Mouse (Mus musculus) lung, embryonic 15.5 days (tissue): ENCODE measurements around the gene Wdr64. TPM values are rescaled to one million over a fixed set of nuclear protein-coding genes. Genes with fewer than 3 reads are reported as not detected.
A peak's percentile ranks its signal among the peaks of the same experiment; 100 is the strongest.

Experiments
- ATAC-seq: fragments of 200-750 bp; cut with Nextera tagmentation; 2 replicates; pipeline ENCODE4 v1.8.0; 2017; ENCODE audit warnings: moderate number of reproducible peaks, borderline replicate concordance; ENCODE audit not compliant: low FRiP score, low TSS enrichment; ENCODE audit errors: extremely low read depth
- H3K27ac ChIP-seq: fragments of 300-500 bp; sonication (generic); 2 replicates; pipeline ENCODE4 v1.5.1; 2015; ENCODE audit warnings: moderate library complexity, mild to moderate bottlenecking, inconsistent platforms
- H3K27me3 ChIP-seq: fragments of 300-500 bp; sonication (generic); 2 replicates; pipeline ENCODE4 v1.6.1; 2015; ENCODE audit warnings: inconsistent platforms
- H3K36me3 ChIP-seq: fragments of 300-500 bp; sonication (generic); 2 replicates; pipeline ENCODE4 v1.6.1; 2015; ENCODE audit warnings: inconsistent platforms
- H3K4me1 ChIP-seq: fragments of 300-500 bp; sonication (generic); 2 replicates; pipeline ENCODE4 v1.6.1; 2015; ENCODE audit warnings: inconsistent platforms
- H3K4me2 ChIP-seq: fragments of 300-500 bp; sonication (generic); 2 replicates; pipeline ENCODE4 v1.6.1; 2015; ENCODE audit warnings: inconsistent platforms, mild to moderate bottlenecking, moderate library complexity
- H3K4me3 ChIP-seq: fragments of 300-500 bp; sonication (generic); 2 replicates; pipeline ENCODE4 v1.5.1; 2015; ENCODE audit warnings: mild to moderate bottlenecking, inconsistent platforms
- H3K9ac ChIP-seq: fragments of 300-500 bp; sonication (generic); 2 replicates; pipeline ENCODE4 v1.6.1; 2015; ENCODE audit warnings: inconsistent platforms
- H3K9me3 ChIP-seq: fragments of 300-500 bp; sonication (generic); 2 replicates; pipeline ENCODE4 v1.6.1; 2016; ENCODE audit warnings: inconsistent platforms
- WGBS: fragments of 180-500 bp; shearing (Covaris S2); methylation state at CpG from one replicate; pipeline ENCODE4 v1.1.7; 2015; 5-methylcytosine and 5-hydroxymethylcytosine counted together
- polyA plus RNA-seq: library from polyadenylated mRNA; unstranded; fragments of >200 nt; fragmentation: Nextera tagmentation; extraction: Ambion mirVana; gene quantifications from 2 replicates; pipeline ENCODE4 v1.2.1, GENCODE M21; 2015

Wdr64 gene
- not detected in 2 replicates for polyA plus RNA-seq

GRCm38 (mm10) chr1:175698293-175698692, at the start of gene Wdr64:
Gene Wdr64 (plus strand): TSS chr1:175698593.
- no peak for ATAC-seq
- H3K4me3 ChIP-seq: no peak within 1 kb of the TSS
- no peaks in the 10 kb centered on the region for H3K36me3 ChIP-seq
- no peaks in the 10 kb centered on the region for H3K9me3 ChIP-seq
- WGBS: 69% methylated on average over 1 of the region's 1 CpGs
- 0 out of 2 replicates have a peak, but pooled peaks cover 6% of the 10 kb centered on the region for H3K4me1 ChIP-seq
- H3K27me3 ChIP-seq: no peaks in the 10 kb centered on the region
- no peak within 1 kb of the TSS for H3K27ac ChIP-seq
- H3K4me2 ChIP-seq: no peak within 1 kb of the TSS
- no peak within 1 kb of the TSS for H3K9ac ChIP-seq

GRCm38 (mm10) chr1:175648615-175649014, 49.8 kb upstream of the Wdr64 start:
- H3K36me3 ChIP-seq: no peaks in the 10 kb centered on the region
- no peak overlapping the region for H3K27ac ChIP-seq
- H3K4me1 ChIP-seq: no peaks in the 10 kb centered on the region
- no peak overlapping the region for H3K4me3 ChIP-seq
- no peaks in the 10 kb centered on the region for H3K9me3 ChIP-seq
- H3K27me3 ChIP-seq: no peaks in the 10 kb centered on the region
- ATAC-seq: no peak
- no peak overlapping the region for H3K9ac ChIP-seq
- WGBS: 91% methylated on average over 4 of the region's 4 CpGs
- H3K4me2 ChIP-seq: no peak overlapping the region

DNA sequence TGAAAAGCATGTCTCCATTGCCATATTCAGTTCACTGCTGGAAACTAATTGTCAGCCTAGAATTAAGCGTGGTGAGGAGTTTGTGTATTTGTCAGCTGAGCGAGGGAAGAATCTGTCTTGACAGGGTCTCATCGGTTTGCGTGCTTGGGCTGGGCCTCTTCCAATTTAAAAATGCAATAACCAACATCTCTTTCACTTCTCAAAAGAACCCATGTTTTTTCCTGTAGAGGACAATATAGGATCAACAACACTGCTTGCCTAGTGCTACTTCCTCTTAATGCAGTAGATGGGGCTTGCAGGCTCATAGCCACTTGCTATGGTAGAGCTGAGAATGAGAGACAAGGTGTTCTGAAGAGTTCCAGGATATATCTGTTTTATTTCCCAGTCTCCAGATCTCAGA, 38.5 kb upstream of the Wdr64 start:
- H3K27me3 ChIP-seq: no peaks in the 10 kb centered on the region
- H3K36me3 ChIP-seq: no peaks in the 10 kb centered on the region
- no peak overlapping the region for H3K4me2 ChIP-seq
- H3K4me3 ChIP-seq: no peak overlapping the region
- H3K9me3 ChIP-seq: no peaks in the 10 kb centered on the region
- 80% methylated on average over 4 of the region's 4 CpGs for WGBS
- H3K9ac ChIP-seq: no peak overlapping the region
- no peak overlapping the region for H3K27ac ChIP-seq
- no peaks in the 10 kb centered on the region for H3K4me1 ChIP-seq
- no peak for ATAC-seq

DNA sequence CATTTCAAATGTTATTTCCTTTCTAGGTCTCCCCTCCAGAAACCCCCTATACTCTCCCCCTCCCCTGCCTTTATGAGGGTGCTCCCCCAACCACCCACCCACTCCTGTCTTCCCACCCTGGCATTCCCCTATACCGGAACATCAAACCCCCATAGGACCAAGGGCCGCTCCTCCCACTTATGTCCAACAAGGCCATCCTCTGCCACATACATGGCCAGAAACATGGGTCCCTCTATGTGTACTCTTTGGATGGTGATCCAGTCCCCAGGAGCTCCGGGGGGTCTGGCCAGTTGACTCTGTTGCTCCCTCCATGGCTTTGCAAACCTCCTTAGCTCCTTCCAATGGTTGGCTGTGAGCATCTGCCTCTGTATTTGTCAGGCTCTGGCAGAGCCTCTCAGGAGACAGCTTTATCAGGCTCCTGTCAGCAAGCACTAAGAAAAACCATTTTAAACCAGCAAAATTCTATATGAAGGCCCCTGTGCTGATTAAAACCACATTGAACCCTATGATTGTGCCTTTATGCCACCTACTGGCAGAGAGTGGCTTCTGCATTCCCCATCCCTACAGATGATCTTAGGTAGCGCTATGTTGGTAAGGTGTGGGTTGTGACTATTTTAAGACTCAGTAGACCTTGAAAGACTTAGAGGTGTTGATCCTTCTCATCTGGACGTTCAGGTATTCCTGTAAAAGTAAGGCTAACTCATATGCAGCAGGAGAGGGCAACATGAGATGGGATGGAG, 29.6 kb upstream of the Wdr64 start:
- 69% methylated on average over 5 of the region's 5 CpGs for WGBS
- ATAC-seq: peak; percentile 39; the same call in 1 of the 2 replicates
- Histone ChIP-seq H3K9ac (no peak overlapping the region), H3K4me3 (no peak overlapping the region), H3K4me1 (no peaks in the 10 kb centered on the region), H3K4me2 (no peak overlapping the region), H3K9me3 (no peaks in the 10 kb centered on the region), H3K27me3 (no peaks in the 10 kb centered on the region), H3K27ac (no peak overlapping the region), H3K36me3 (no peaks in the 10 kb centered on the region)

- 84% methylated on average over 3 of the region's 3 CpGs for WGBS
- H3K4me1 ChIP-seq: no peaks in the 10 kb centered on the region
- no peaks in the 10 kb centered on the region for H3K9me3 ChIP-seq
- no peak overlapping the region for H3K9ac ChIP-seq
- no peaks in the 10 kb centered on the region for H3K27me3 ChIP-seq
- no peak overlapping the region for H3K4me3 ChIP-seq
- no peaks in the 10 kb centered on the region for H3K36me3 ChIP-seq
- no peak overlapping the region for H3K27ac ChIP-seq
- H3K4me2 ChIP-seq: no peak overlapping the region
- ATAC-seq: no peak
Measured at GRCm38 (mm10) chr1:175669456-175669855, 28.9 kb upstream of the Wdr64 start.

- Histone ChIP-seq H3K27ac (no peak overlapping the region), H3K27me3 (no peaks in the 10 kb centered on the region), H3K4me1 (no peaks in the 10 kb centered on the region), H3K4me2 (no peak overlapping the region), H3K9ac (no peak overlapping the region), H3K9me3 (no peaks in the 10 kb centered on the region), H3K36me3 (no peaks in the 10 kb centered on the region), H3K4me3 (no peak overlapping the region)
- WGBS: 80% methylated on average over 7 of the region's 7 CpGs
- no peak for ATAC-seq
Measured at GRCm38 (mm10) chr1:175670042-175670441, 28.4 kb upstream of the Wdr64 start.

- no peak overlapping the region for H3K9ac ChIP-seq
- no peaks in the 10 kb centered on the region for H3K4me1 ChIP-seq
- no peak overlapping the region for H3K4me2 ChIP-seq
- no peak for ATAC-seq
- no peaks in the 10 kb centered on the region for H3K36me3 ChIP-seq
- WGBS: 12% methylated on average over 1 of the region's 1 CpGs
- H3K27ac ChIP-seq: no peak overlapping the region
- H3K9me3 ChIP-seq: no peaks in the 10 kb centered on the region
- H3K27me3 ChIP-seq: no peaks in the 10 kb centered on the region
- H3K4me3 ChIP-seq: no peak overlapping the region
Measured at GRCm38 (mm10) chr1:175671626-175672025, 26.8 kb upstream of the Wdr64 start.

GRCm38 (mm10) chr1:175673563-175674325, 24.6 kb upstream of the Wdr64 start:
- Histone ChIP-seq H3K9ac (no peak overlapping the region), H3K4me1 (no peaks in the 10 kb centered on the region), H3K4me3 (no peak overlapping the region), H3K27ac (no peak overlapping the region), H3K9me3 (no peaks in the 10 kb centered on the region), H3K36me3 (no peaks in the 10 kb centered on the region), H3K4me2 (no peak overlapping the region), H3K27me3 (no peaks in the 10 kb centered on the region)
- WGBS: 66% methylated on average over 7 of the region's 7 CpGs
- no peak for ATAC-seq

DNA sequence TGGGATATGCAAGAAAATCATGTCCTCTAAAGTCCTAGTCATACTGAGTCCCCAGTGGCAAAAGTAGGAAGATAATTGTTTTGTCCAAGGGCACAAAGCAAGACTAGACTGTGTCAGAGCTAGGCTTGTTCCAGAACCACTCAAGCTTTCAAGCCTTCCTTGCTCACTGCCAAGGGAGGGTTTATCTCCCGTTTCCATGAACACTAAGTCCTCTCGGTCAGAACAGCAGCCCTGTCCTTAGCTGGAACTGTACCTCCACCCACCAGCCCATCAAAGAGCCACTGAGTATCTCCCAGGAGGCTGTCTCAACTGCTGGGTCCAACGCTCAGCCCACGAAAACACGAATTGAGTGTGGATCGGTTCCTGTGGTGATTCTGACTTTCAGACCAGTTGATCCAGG, 23.3 kb upstream of the Wdr64 start:
- ATAC-seq: no peak
- Histone ChIP-seq H3K27me3 (no peaks in the 10 kb centered on the region), H3K4me3 (no peak overlapping the region), H3K27ac (no peak overlapping the region), H3K4me1 (no peaks in the 10 kb centered on the region), H3K9ac (no peak overlapping the region), H3K9me3 (no peaks in the 10 kb centered on the region), H3K36me3 (no peaks in the 10 kb centered on the region), H3K4me2 (no peak overlapping the region)
- WGBS: 83% methylated on average over 6 of the region's 6 CpGs

DNA sequence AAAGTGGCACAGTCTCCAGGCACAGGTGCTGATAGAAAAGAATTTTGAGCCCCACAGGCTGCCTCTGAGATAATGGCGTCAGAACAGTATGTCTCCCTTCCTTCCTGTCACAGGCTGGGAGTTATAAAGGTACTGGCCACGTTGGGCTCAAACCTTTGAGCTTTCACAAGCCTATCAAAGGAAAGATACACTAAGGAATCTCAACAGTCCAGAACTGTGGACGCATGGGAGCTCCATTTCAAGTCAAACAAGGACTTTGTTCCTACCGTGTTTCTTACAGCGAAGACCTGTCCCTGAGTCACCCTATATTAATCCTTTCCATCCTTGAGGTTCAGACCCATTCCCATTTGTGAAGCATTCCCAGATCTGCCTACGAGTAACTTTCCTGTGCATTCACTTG, 20.9 kb upstream of the Wdr64 start:
- no peaks in the 10 kb centered on the region for H3K9me3 ChIP-seq
- H3K36me3 ChIP-seq: no peaks in the 10 kb centered on the region
- ATAC-seq: no peak
- no peak overlapping the region for H3K9ac ChIP-seq
- WGBS: 72% methylated on average over 6 of the region's 6 CpGs
- H3K4me1 ChIP-seq: no peaks in the 10 kb centered on the region
- H3K27me3 ChIP-seq: no peaks in the 10 kb centered on the region
- no peak overlapping the region for H3K4me2 ChIP-seq
- no peak overlapping the region for H3K4me3 ChIP-seq
- H3K27ac ChIP-seq: no peak overlapping the region

DNA sequence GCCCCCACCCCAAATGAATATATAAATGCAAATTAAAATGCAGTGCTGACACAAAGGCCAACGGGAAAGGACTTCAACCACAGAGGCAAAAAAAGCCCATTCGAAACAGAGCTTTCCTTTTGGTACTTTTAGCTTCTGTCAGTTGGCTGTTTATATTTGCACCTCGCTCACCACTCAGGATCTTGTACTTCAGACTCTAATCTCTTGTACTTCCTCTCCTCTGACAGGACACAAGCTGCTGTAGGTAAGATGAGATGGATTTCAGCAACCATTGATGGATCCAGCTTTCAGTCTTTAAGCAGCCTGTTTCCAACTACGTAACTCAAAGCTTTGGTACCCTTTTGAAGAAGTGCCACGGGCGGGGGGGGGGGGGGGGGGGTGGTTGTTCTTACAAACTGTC, 17.4 kb upstream of the Wdr64 start:
- no peak for ATAC-seq
- WGBS: 62% methylated on average over 6 of the region's 6 CpGs

GRCm38 (mm10) chr1:175691686-175692245, 6.6 kb upstream of the Wdr64 start:
- Histone ChIP-seq H3K27me3 (no peaks in the 10 kb centered on the region), H3K9me3 (no peaks in the 10 kb centered on the region), H3K4me2 (peak overlapping the region; percentile 93), H3K4me1 (peaks cover 22% of the 10 kb centered on the region), H3K4me3 (peak overlapping the region; percentile 67), H3K9ac (peak overlapping the region; percentile 83), H3K36me3 (peaks cover 7% of the 10 kb centered on the region; the same call in 1 of the 2 replicates), H3K27ac (peak overlapping the region; percentile 90)
- no peak; the same call in 1 of the 2 replicates for ATAC-seq
- WGBS: under 1% methylated on average over 22 of the region's 22 CpGs

More for the DNA sequence above, 17.4 kb upstream of the Wdr64 start:
- Histone ChIP-seq H3K27ac (no peak overlapping the region), H3K4me1 (no peaks in the 10 kb centered on the region), H3K27me3 (no peaks in the 10 kb centered on the region), H3K36me3 (no peaks in the 10 kb centered on the region), H3K9ac (no peak overlapping the region), H3K4me2 (no peak overlapping the region), H3K9me3 (no peaks in the 10 kb centered on the region), H3K4me3 (no peak overlapping the region)
